Mouse (Mus musculus) ES-E14 (cell line): ENCODE data around the gene Crip3. TPM values are rescaled to one million over a fixed set of nuclear protein-coding genes. Genes with fewer than 3 reads are reported as not detected.

Experiments used
- DNase-seq: peaks from one replicate; pipeline ENCODE4 v3.0.0-alpha.2; 2013; ENCODE audit warnings: low read depth, low spot score
- H3K27ac ChIP-seq: 2 replicates; pipeline ENCODE4 v1.5.1; 2012; ENCODE audit warnings: low read depth, mild to moderate bottlenecking, low read length, moderate library complexity, mixed read lengths; ENCODE audit not compliant: poor library complexity, insufficient read depth, severe bottlenecking
- H3K36me3 ChIP-seq: 2 replicates; pipeline ENCODE4 v1.6.1; 2012; ENCODE audit warnings: mild to moderate bottlenecking, low read length, moderate library complexity, mixed read lengths; ENCODE audit not compliant: control insufficient read depth, poor library complexity, insufficient read depth, severe bottlenecking
- H3K4me1 ChIP-seq, 2 experiments: fragments of 150-350 bp in 1 of 2; sonication (generic) in 1 of 2; 2 replicates each; pipeline ENCODE4 v1.6.1; 2012; ENCODE audit warnings: low read length in 2 of 2, mild to moderate bottlenecking in 1 of 2, mixed read lengths in 1 of 2; ENCODE audit not compliant: control insufficient read depth in 2 of 2, insufficient read depth in 2 of 2, poor library complexity in 1 of 2
- H3K4me3 ChIP-seq, 2 experiments: fragments of 150-350 bp in 1 of 2; sonication (generic) in 1 of 2; 2 replicates each; pipeline ENCODE4 v1.5.1; 2012; ENCODE audit warnings: low read length in 2 of 2, low read depth in 1 of 2, mild to moderate bottlenecking in 1 of 2, mixed read lengths in 1 of 2; ENCODE audit not compliant: insufficient read depth in 1 of 2, poor library complexity in 1 of 2, severe bottlenecking in 1 of 2
- H3K9ac ChIP-seq: 2 replicates; pipeline ENCODE4 v1.6.1; 2012; ENCODE audit warnings: low read depth, mild to moderate bottlenecking, low read length, mixed read lengths; ENCODE audit not compliant: poor library complexity, insufficient read depth, severe bottlenecking
- H3K9me3 ChIP-seq: fragments of 150-350 bp; sonication (generic); 2 replicates; pipeline ENCODE4 v1.6.1; 2012; ENCODE audit warnings: low read depth, mild to moderate bottlenecking, low read length; ENCODE audit not compliant: control insufficient read depth, insufficient read depth
- CHD2 ChIP-seq: IDR thresholded peaks from 2 replicates; pipeline ENCODE4 v1.6.1; 2014; ENCODE audit warnings: mild to moderate bottlenecking, low read depth, low read length, inconsistent platforms
- HCFC1 ChIP-seq: IDR thresholded peaks from 2 replicates; pipeline ENCODE4 v1.6.1; 2012; ENCODE audit warnings: low read length, inconsistent platforms, borderline replicate concordance; ENCODE audit not compliant: insufficient read depth
- MAFK ChIP-seq: IDR thresholded peaks from 2 replicates; pipeline ENCODE4 v1.6.1; 2014; ENCODE audit warnings: mild to moderate bottlenecking, low read depth, low read length, inconsistent platforms; ENCODE audit not compliant: insufficient read depth
- ZC3H11A ChIP-seq: IDR thresholded peaks from 2 replicates; pipeline ENCODE4 v1.6.1; 2012; ENCODE audit warnings: low read depth, mild to moderate bottlenecking, inconsistent platforms, low read length, borderline replicate concordance
- ZNF384 ChIP-seq: IDR thresholded peaks from 2 replicates; pipeline ENCODE4 v1.6.1; 2012; ENCODE audit warnings: low read depth, low read length, inconsistent platforms
- in situ Hi-C, 2 experiments: fragments of 600-800 bp; cut with MboI; formaldehyde crosslinking; loops; one replicate each; pipeline ENCODE4 v1.15.1; 2025; ENCODE audit warnings: low sequenced_read_pairs in 2 of 2, inconsistent platforms in 1 of 2; ENCODE audit not compliant: unreplicated experiment in 2 of 2
- total RNA-seq: library from RNA; depleted of rRNA; stranded (reverse); fragments of 300-350 nt; gene quantifications from 2 replicates; pipeline ENCODE4 v1.2.3, GENCODE M21; 2012

Gene Crip3
- total RNA-seq, 1 experiment: 0.49 TPM

- TF ChIP-seq MAFK: no peak
- TF ChIP-seq ZNF384: no peak
- TF ChIP-seq CHD2: no peak
- no peak for TF ChIP-seq HCFC1
- no peak for TF ChIP-seq ZC3H11A
- Histone ChIP-seq H3K4me1 (no peaks in the 10 kb centered on the region), H3K27ac (no peak overlapping the region), H3K9me3 (no peaks in the 10 kb centered on the region), H3K9ac (no peak overlapping the region), H3K4me3 (no peak overlapping the region), H3K36me3 (peaks cover 4% of the 10 kb centered on the region)
- in situ Hi-C loops: no loop called here
- no peak for DNase-seq
Measured at GRCm38 (mm10) chr17:46393012-46393411, 35.7 kb upstream of the Crip3 start.

- Histone ChIP-seq H3K9ac (no peak overlapping the region), H3K9me3 (no peaks in the 10 kb centered on the region), H3K27ac (no peak overlapping the region), H3K4me1 (no peaks in the 10 kb centered on the region), H3K36me3 (peaks cover 9% of the 10 kb centered on the region), H3K4me3 (no peak overlapping the region)
- no peak for DNase-seq
- in situ Hi-C loops: no loop called here
- TF ChIP-seq CHD2: no peak
- no peak for TF ChIP-seq MAFK
- no peak for TF ChIP-seq HCFC1
- TF ChIP-seq ZNF384: no peak
- no peak for TF ChIP-seq ZC3H11A
Measured at GRCm38 (mm10) chr17:46394631-46395030, 34.1 kb upstream of the Crip3 start.

GRCm38 (mm10) chr17:46408478-46408877 is 20.2 kb upstream of the Crip3 start:
- no peak overlapping the region for H3K9ac ChIP-seq
- in situ Hi-C loops: no loop called here
- TF ChIP-seq HCFC1: no peak
- no peak for TF ChIP-seq ZC3H11A
- no peak for TF ChIP-seq CHD2
- TF ChIP-seq MAFK: no peak
- no peak for TF ChIP-seq ZNF384
- H3K9me3 ChIP-seq: no peaks in the 10 kb centered on the region
- H3K27ac ChIP-seq: no peak overlapping the region
- no peak for DNase-seq
- H3K36me3 ChIP-seq: peaks cover 13% of the 10 kb centered on the region
- no peak overlapping the region for H3K4me3 ChIP-seq
- H3K4me1 ChIP-seq: peaks cover 0 to 2% of the 10 kb centered on the region in 2 experiments; a peak in 1 of 4 replicates

GRCm38 (mm10) chr17:46418628-46419027 is 10.1 kb upstream of the Crip3 start:
- no peak overlapping the region for H3K27ac ChIP-seq
- no peaks in the 10 kb centered on the region for H3K9me3 ChIP-seq
- in situ Hi-C loops: no loop called here
- TF ChIP-seq HCFC1 (no peak), ZC3H11A (no peak), MAFK (no peak), ZNF384 (no peak), CHD2 (no peak)
- no peaks in the 10 kb centered on the region for H3K36me3 ChIP-seq
- H3K4me3 ChIP-seq: no peak overlapping the region
- H3K4me1 ChIP-seq: no peaks in the 10 kb centered on the region
- no peak for DNase-seq
- no peak overlapping the region for H3K9ac ChIP-seq

GRCm38 (mm10) chr17:46419717-46420116 is 9.0 kb upstream of the Crip3 start:
- Histone ChIP-seq H3K36me3 (no peaks in the 10 kb centered on the region), H3K4me1 (no peaks in the 10 kb centered on the region), H3K9me3 (no peaks in the 10 kb centered on the region), H3K27ac (no peak overlapping the region), H3K4me3 (no peak overlapping the region), H3K9ac (no peak overlapping the region)
- DNase-seq: no peak
- in situ Hi-C loops: no loop called here
- TF ChIP-seq HCFC1: no peak
- no peak for TF ChIP-seq CHD2
- TF ChIP-seq ZC3H11A: no peak
- TF ChIP-seq MAFK: no peak
